Mouse (Mus musculus): ENCODE measurements around the gene Mcrip2.

- TF ChIP-seq EP300 (optimal IDR thresholded peaks at IDR 0.05): no peak
- TF ChIP-seq CTCF (IDR thresholded peaks at IDR 0.05; ENCODE audit: low read depth): no peak
These were observed 5.0 kb upstream of the Mcrip2 start for GRCm38 (mm10) chr17:25873405-25874147.
